Mouse (Mus musculus) kidney, adult 11 months (tissue): Measurements from ENCODE around the gene Pdss1.

Experiments used
- DNase-seq: peaks from one replicate; pipeline ENCODE4 v3.0.0; 2022

The Pdss1 gene

DNA sequence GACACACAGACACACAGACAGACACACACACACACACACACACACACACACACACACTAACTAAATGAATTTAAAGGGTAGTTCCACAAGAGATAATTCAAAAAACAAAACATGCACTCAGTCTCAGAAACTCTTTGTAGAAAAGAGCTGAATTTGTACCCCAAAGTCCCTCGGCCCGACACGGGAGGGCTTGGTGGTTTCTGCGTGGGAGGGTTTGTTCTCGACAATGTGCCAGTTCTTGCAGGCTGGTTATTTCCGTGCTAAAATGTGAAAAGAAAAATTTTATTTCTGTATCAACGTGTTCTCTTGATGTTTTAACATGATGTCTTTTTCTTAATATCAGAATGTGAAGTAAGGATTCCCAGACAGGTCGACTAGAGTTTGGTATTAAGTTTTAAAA lies 66.9 kb downstream of the Pdss1 start:
- no peak for DNase-seq

DNA sequence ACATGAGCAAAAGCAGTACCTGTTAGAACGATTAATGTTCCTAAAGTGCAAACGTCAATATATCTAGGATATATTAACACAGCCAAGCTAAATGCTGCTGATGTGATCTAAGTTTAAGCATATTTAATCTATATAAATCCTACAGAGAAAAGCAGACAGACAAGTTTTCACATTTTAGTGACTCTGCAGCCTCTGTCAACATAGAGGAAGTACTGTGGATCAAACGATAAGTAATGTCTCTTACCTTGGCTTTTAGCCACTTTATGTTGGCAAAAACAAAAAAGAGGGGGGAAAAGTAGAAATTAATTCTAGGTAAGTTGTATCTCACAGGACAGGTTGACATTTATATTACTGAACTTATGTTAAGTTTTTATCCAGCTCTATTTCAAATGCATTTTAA lies 67.6 kb downstream of the Pdss1 start:
- DNase-seq, result no peak

DNA sequence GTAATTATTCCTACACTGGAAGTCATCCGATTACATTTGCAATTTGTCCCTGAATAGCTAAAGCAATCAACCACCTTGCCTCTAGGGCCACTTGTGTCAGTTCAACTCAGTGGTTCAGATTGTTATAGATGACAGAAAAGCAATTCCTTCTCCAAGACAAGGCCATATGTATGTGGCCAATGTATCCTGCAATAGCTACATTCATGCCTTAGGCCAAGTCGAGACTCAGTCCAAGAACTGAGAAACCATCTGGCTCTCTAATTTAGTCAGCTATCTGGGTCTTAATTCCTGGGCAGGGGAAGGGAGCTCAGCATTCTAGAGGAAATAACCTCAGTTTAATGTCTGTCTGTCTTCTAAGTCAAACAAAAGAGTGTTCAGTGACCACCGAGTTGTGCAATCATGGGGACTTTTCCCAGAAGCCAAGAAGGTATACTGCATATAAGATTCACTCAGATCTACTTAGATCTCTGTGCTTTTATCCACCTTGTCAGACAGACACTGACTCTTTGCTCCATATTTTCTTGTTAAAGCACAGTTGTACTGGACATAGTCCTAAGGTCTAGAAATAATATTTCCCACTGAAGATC lies 82.2 kb downstream of the Pdss1 start:
- DNase-seq, result no peak

DNA sequence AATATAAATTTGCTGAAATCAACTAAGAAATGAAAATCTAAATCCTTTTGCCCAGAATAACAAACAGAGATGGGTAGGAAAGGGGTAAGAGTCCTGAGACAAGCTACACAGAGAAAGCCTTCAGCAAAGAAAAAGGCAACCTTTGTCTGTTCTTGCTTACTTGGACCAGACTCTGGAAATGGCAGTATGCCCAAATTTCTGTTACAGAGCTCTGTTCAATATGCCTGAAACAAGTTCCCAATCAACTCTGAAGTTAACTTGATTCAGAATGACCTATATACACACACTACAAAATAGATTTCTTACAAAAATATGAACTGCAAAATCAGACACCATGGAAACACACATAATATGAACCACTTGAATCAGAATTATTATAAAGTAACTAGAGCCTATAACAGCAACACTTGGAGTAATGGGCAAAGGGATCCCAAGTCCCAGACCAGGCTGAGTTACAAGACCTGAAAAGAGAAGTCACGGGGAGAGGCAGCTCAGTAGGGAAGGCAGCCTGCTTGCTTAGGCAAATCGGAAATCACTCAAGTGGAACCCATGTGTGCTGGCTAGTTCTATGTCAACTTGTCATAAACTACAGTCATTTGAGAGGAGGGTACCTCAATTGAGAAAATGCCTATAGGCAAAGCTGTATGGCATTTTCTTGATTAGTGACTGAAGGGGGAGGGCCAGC lies 90.8 kb downstream of the Pdss1 start:
- DNase-seq, result peak; percentile 11
